Mouse (Mus musculus): ENCODE results near the gene Nfib. TPM values are rescaled to one million over a fixed set of nuclear protein-coding genes. Genes with fewer than 3 reads are reported as not detected.

Gene Nfib
- polyA plus RNA-seq, 1 experiment from 2014 or later, result 263 TPM

GRCm38 (mm10) chr4:82516211-82516795, 189.2 kb downstream of the Nfib start:
- H3K4me2 ChIP-seq (ENCODE audit: low read length), result peak overlapping the region; percentile 19
- ATAC-seq, result no peak
- H3K27ac ChIP-seq (ENCODE audit: low read length), result peak overlapping the region; percentile 1; the same call in 1 of the 2 replicates
- WGBS, result 67% methylated on average over 6 of the region's 6 CpGs
- H3K36me3 ChIP-seq (ENCODE audit: control insufficient read depth, insufficient read depth), result no peaks in the 10 kb centered on the region
- H3K27me3 ChIP-seq (replicated peaks; ENCODE audit: control insufficient read depth, insufficient read depth, low read length), result no peaks in the 10 kb centered on the region
- H3K4me3 ChIP-seq (replicated peaks; ENCODE audit: low read length), result no peak overlapping the region
- no peaks in the 10 kb centered on the region for H3K9me3 ChIP-seq (ENCODE audit: control insufficient read depth, low read length)
- H3K4me1 ChIP-seq (replicated peaks; ENCODE audit: control insufficient read depth, insufficient read depth, low read length), result peaks cover 7% of the 10 kb centered on the region
- H3K9ac ChIP-seq (replicated peaks; ENCODE audit: low read depth, low read length), result peak overlapping the region; percentile 23; the same call in 1 of the 2 replicates

GRCm38 (mm10) chr4:82514921-82515320, 190.6 kb downstream of the Nfib start:
- H3K36me3 ChIP-seq (ENCODE audit: control insufficient read depth, insufficient read depth), result no peaks in the 10 kb centered on the region
- H3K27me3 ChIP-seq (replicated peaks; ENCODE audit: control insufficient read depth, insufficient read depth, low read length), result no peaks in the 10 kb centered on the region
- 67% methylated on average over 8 of the region's 8 CpGs for WGBS
- no peak for ATAC-seq
- H3K4me3 ChIP-seq (replicated peaks; ENCODE audit: low read length), result peak overlapping the region; percentile 29
- H3K9ac ChIP-seq (replicated peaks; ENCODE audit: low read depth, low read length), result peak overlapping the region; percentile 54
- peaks cover 16% of the 10 kb centered on the region for H3K4me1 ChIP-seq (replicated peaks; ENCODE audit: control insufficient read depth, insufficient read depth, low read length)
- H3K9me3 ChIP-seq (ENCODE audit: control insufficient read depth, low read length), result no peaks in the 10 kb centered on the region
- H3K27ac ChIP-seq (ENCODE audit: low read length), result peak overlapping the region; percentile 82
- peak overlapping the region; percentile 45 for H3K4me2 ChIP-seq (ENCODE audit: low read length)

- Histone ChIP-seq H3K9me3 (ENCODE audit: control insufficient read depth, low read length) (no peaks in the 10 kb centered on the region), H3K27me3 (replicated peaks; ENCODE audit: control insufficient read depth, insufficient read depth, low read length) (no peaks in the 10 kb centered on the region), H3K4me2 (ENCODE audit: low read length) (peak overlapping the region; percentile 45), H3K4me1 (replicated peaks; ENCODE audit: control insufficient read depth, insufficient read depth, low read length) (peaks cover 20% of the 10 kb centered on the region), H3K9ac (replicated peaks; ENCODE audit: low read depth, low read length) (peak overlapping the region; percentile 54), H3K4me3 (replicated peaks; ENCODE audit: low read length) (peak overlapping the region; percentile 29), H3K27ac (ENCODE audit: low read length) (peak overlapping the region; percentile 82), H3K36me3 (ENCODE audit: control insufficient read depth, insufficient read depth) (no peaks in the 10 kb centered on the region)
- ATAC-seq, result no peak
- WGBS, result 56% methylated on average over 1 of the region's 1 CpGs
Observed at GRCm38 (mm10) chr4:82514373-82514772, 191.2 kb downstream of the Nfib start.

GRCm38 (mm10) chr4:82513426-82513750, 192.2 kb downstream of the Nfib start:
- H3K36me3 ChIP-seq (ENCODE audit: control insufficient read depth, insufficient read depth), result no peaks in the 10 kb centered on the region
- H3K9ac ChIP-seq (replicated peaks; ENCODE audit: low read depth, low read length), result peak overlapping the region; percentile 76
- no peaks in the 10 kb centered on the region for H3K9me3 ChIP-seq (ENCODE audit: control insufficient read depth, low read length)
- peak overlapping the region; percentile 97 for H3K27ac ChIP-seq (ENCODE audit: low read length)
- under 1% methylated on average over 14 of the region's 14 CpGs for WGBS
- no peak for ATAC-seq
- peak overlapping the region; percentile 62 for H3K4me3 ChIP-seq (replicated peaks; ENCODE audit: low read length)
- peaks cover 24% of the 10 kb centered on the region for H3K4me1 ChIP-seq (replicated peaks; ENCODE audit: control insufficient read depth, insufficient read depth, low read length)
- peak overlapping the region; percentile 97 for H3K4me2 ChIP-seq (ENCODE audit: low read length)
- H3K27me3 ChIP-seq (replicated peaks; ENCODE audit: control insufficient read depth, insufficient read depth, low read length), result no peaks in the 10 kb centered on the region

- WGBS, result under 1% methylated on average over 47 of the region's 63 CpGs
- H3K4me1 ChIP-seq (replicated peaks; ENCODE audit: control insufficient read depth, insufficient read depth, low read length), result peaks cover 27% of the 10 kb centered on the region
- H3K4me3 ChIP-seq (replicated peaks; ENCODE audit: low read length), result peak overlapping the region; percentile 62
- peak; percentile 96 for ATAC-seq
- no peaks in the 10 kb centered on the region for H3K27me3 ChIP-seq (replicated peaks; ENCODE audit: control insufficient read depth, insufficient read depth, low read length)
- H3K9me3 ChIP-seq (ENCODE audit: control insufficient read depth, low read length), result no peaks in the 10 kb centered on the region
- no peaks in the 10 kb centered on the region for H3K36me3 ChIP-seq (ENCODE audit: control insufficient read depth, insufficient read depth)
- peak overlapping the region; percentile 97 for H3K4me2 ChIP-seq (ENCODE audit: low read length)
- peak overlapping the region; percentile 97 for H3K27ac ChIP-seq (ENCODE audit: low read length)
- peak overlapping the region; percentile 76 for H3K9ac ChIP-seq (replicated peaks; ENCODE audit: low read depth, low read length)
Observed at GRCm38 (mm10) chr4:82512743-82513425, 192.7 kb downstream of the Nfib start.

- Histone ChIP-seq H3K27me3 (replicated peaks; ENCODE audit: control insufficient read depth, insufficient read depth, low read length) (no peaks in the 10 kb centered on the region), H3K4me1 (replicated peaks; ENCODE audit: control insufficient read depth, insufficient read depth, low read length) (peaks cover 27% of the 10 kb centered on the region), H3K36me3 (ENCODE audit: control insufficient read depth, insufficient read depth) (no peaks in the 10 kb centered on the region), H3K9ac (replicated peaks; ENCODE audit: low read depth, low read length) (peak overlapping the region; percentile 76), H3K4me3 (replicated peaks; ENCODE audit: low read length) (peak overlapping the region; percentile 62), H3K27ac (ENCODE audit: low read length) (peak overlapping the region; percentile 97), H3K4me2 (ENCODE audit: low read length) (peak overlapping the region; percentile 97), H3K9me3 (ENCODE audit: control insufficient read depth, low read length) (no peaks in the 10 kb centered on the region)
- no peak for ATAC-seq
- under 1% methylated on average over 13 of the region's 13 CpGs for WGBS
Observed at GRCm38 (mm10) chr4:82512335-82512734, 193.2 kb downstream of the Nfib start.

- Histone ChIP-seq H3K9me3 (ENCODE audit: control insufficient read depth, low read length) (no peaks in the 10 kb centered on the region), H3K4me1 (replicated peaks; ENCODE audit: control insufficient read depth, insufficient read depth, low read length) (peaks cover 27% of the 10 kb centered on the region), H3K27ac (ENCODE audit: low read length) (peak overlapping the region; percentile 97), H3K9ac (replicated peaks; ENCODE audit: low read depth, low read length) (peak overlapping the region; percentile 76), H3K4me3 (replicated peaks; ENCODE audit: low read length) (peak overlapping the region; percentile 62), H3K36me3 (ENCODE audit: control insufficient read depth, insufficient read depth) (no peaks in the 10 kb centered on the region), H3K27me3 (replicated peaks; ENCODE audit: control insufficient read depth, insufficient read depth, low read length) (no peaks in the 10 kb centered on the region), H3K4me2 (ENCODE audit: low read length) (peak overlapping the region; percentile 97)
- peak; percentile 37 for ATAC-seq
- under 1% methylated on average over 8 of the region's 8 CpGs for WGBS
Observed at GRCm38 (mm10) chr4:82511524-82511923, 194.0 kb downstream of the Nfib start.

GRCm38 (mm10) chr4:82511001-82511513, 194.5 kb downstream of the Nfib start:
- Histone ChIP-seq H3K4me2 (ENCODE audit: low read length) (peak overlapping the region; percentile 97), H3K4me1 (replicated peaks; ENCODE audit: control insufficient read depth, insufficient read depth, low read length) (peaks cover 27% of the 10 kb centered on the region), H3K36me3 (ENCODE audit: control insufficient read depth, insufficient read depth) (no peaks in the 10 kb centered on the region), H3K27ac (ENCODE audit: low read length) (peak overlapping the region; percentile 97), H3K27me3 (replicated peaks; ENCODE audit: control insufficient read depth, insufficient read depth, low read length) (no peaks in the 10 kb centered on the region), H3K9me3 (ENCODE audit: control insufficient read depth, low read length) (no peaks in the 10 kb centered on the region), H3K4me3 (replicated peaks; ENCODE audit: low read length) (peak overlapping the region; percentile 62), H3K9ac (replicated peaks; ENCODE audit: low read depth, low read length) (peak overlapping the region; percentile 76)
- 5% methylated on average over 16 of the region's 16 CpGs for WGBS
- no peak for ATAC-seq

GRCm38 (mm10) chr4:82509771-82510170, 195.8 kb downstream of the Nfib start:
- H3K36me3 ChIP-seq (ENCODE audit: control insufficient read depth, insufficient read depth), result no peaks in the 10 kb centered on the region
- no peaks in the 10 kb centered on the region for H3K27me3 ChIP-seq (replicated peaks; ENCODE audit: control insufficient read depth, insufficient read depth, low read length)
- H3K4me3 ChIP-seq (replicated peaks; ENCODE audit: low read length), result peak overlapping the region; percentile 94
- H3K9me3 ChIP-seq (ENCODE audit: control insufficient read depth, low read length), result no peaks in the 10 kb centered on the region
- peak overlapping the region; percentile 97 for H3K4me2 ChIP-seq (ENCODE audit: low read length)
- no peak for ATAC-seq
- H3K9ac ChIP-seq (replicated peaks; ENCODE audit: low read depth, low read length), result peak overlapping the region; percentile 100
- H3K4me1 ChIP-seq (replicated peaks; ENCODE audit: control insufficient read depth, insufficient read depth, low read length), result peaks cover 27% of the 10 kb centered on the region
- H3K27ac ChIP-seq (ENCODE audit: low read length), result peak overlapping the region; percentile 100
- 6% methylated on average over 4 of the region's 4 CpGs for WGBS

All from forebrain, embryonic 16.5 days (tissue).